In genomic region chr10:128270287-128270841, GRCm38 (mm10) we compare ENCODE assay signal across 8 mouse cellular contexts. TPM values are rescaled to one million over a fixed set of nuclear protein-coding genes. Genes with fewer than 3 reads are reported as not detected.
DNase-seq lines count a peak whose midpoint lies in the region; ATAC-seq lines count a peak whose summit lies in the region.

Gene Stat2 (plus strand): TSS chr10:128270559.

- peak; percentile 99 for DNase-seq in adrenal gland, adult (ENCODE audit: inconsistent age in 2 of 2, low spot score in 1 of 2)
- peak; percentile 99 for DNase-seq in embryo, embryonic 10.5 days (ENCODE audit: low spot score)
- peak; percentile 98 for DNase-seq in gastrocnemius, postnatal 14 days
- DNase-seq in left cerebral cortex, postnatal 10 days (ENCODE audit: extremely low spot score in 1 of 2, low spot score in 2 of 2) = peak; percentile 97 to 99
- peak; percentile 96 for DNase-seq in right cerebral cortex, postnatal 25 days
- DNase-seq in urinary bladder, postnatal 4 days (ENCODE audit: low spot score in 2 of 2) = peak; percentile 95 to 97

- ATAC-seq in inflammation-experienced regulatory T-cells, adult 6 months = peak; percentile 100
- peak; percentile 98 for ATAC-seq in megakaryocyte-erythroid progenitor cell, adult 5-6 weeks (replicated peaks; ENCODE audit: low FRiP score, low TSS enrichment, poor library complexity, severe bottlenecking)

- intact Hi-C loops in gastrocnemius, postnatal 14 days (cut with DNase I; ENCODE audit: low total_unique reads) = no loop called here
- intact Hi-C loops in left cerebral cortex, postnatal 10 days (cut with DNase I) = no loop called here

RNA-seq across cellular contexts. Expression of gene Stat2, which starts in this region (rescaled TPM):
- 1 to 10 TPM; 3.6 to 4.5 TPM for total RNA-seq in gastrocnemius, postnatal 14 days (2021)
- polyA plus RNA-seq in inflammation-experienced regulatory T-cells, adult 6 months (2017; shearing (Covaris generic)) = 10 to 100 TPM; 46.5 to 69.6 (median 52.5) TPM
- 10 to 100 TPM; 20.2 to 26.0 TPM for total RNA-seq in left cerebral cortex, postnatal 10 days (2021)
- 24.3 and 35.7 TPM in 2 replicates for total RNA-seq in megakaryocyte-erythroid progenitor cell, adult 5-6 weeks (2014; fragmentation: Nextera tagmentation)
- 8.1 and 9.0 TPM in 2 replicates for total RNA-seq in megakaryocyte-erythroid progenitor cell, adult 5-6 weeks (2017)

Comparison
In these comparisons a context has a peak if more than half of its experiments do, and no peak if none do; other contexts are left out.
1. Peak in every context shown above with its lines: DNase-seq and ATAC-seq.